Mouse (Mus musculus): ENCODE measurements around the gene Pigg. TPM values are rescaled to one million over a fixed set of nuclear protein-coding genes. Genes with fewer than 3 reads are reported as not detected.
A peak's percentile ranks its signal among the peaks of the same experiment; 100 is the strongest.
"Not testable (repeated sequence)": the region's sequence is repeated elsewhere in the genome, so short reads cannot be mapped to it uniquely, and the experiment has no call there.

Gene Pigg
- 1.8 TPM for polyA plus RNA-seq (2012; fragmentation: generic; extraction: Trizol)
- long read RNA-seq, experiment 1, full-length matches to known transcripts: 1 of 3 reads
- long read RNA-seq, experiment 1, partial matches to known transcripts: 2 of 3 reads
- long read RNA-seq, experiment 1, other reads (novel, unspliced or antisense): 0 of 3 reads
- long read RNA-seq, experiment 2, full-length matches to known transcripts: 20 of 44 reads
- long read RNA-seq, experiment 2, partial matches to known transcripts: 11 of 44 reads
- long read RNA-seq, experiment 2, other reads (novel, unspliced or antisense): 13 of 44 reads

DNA sequence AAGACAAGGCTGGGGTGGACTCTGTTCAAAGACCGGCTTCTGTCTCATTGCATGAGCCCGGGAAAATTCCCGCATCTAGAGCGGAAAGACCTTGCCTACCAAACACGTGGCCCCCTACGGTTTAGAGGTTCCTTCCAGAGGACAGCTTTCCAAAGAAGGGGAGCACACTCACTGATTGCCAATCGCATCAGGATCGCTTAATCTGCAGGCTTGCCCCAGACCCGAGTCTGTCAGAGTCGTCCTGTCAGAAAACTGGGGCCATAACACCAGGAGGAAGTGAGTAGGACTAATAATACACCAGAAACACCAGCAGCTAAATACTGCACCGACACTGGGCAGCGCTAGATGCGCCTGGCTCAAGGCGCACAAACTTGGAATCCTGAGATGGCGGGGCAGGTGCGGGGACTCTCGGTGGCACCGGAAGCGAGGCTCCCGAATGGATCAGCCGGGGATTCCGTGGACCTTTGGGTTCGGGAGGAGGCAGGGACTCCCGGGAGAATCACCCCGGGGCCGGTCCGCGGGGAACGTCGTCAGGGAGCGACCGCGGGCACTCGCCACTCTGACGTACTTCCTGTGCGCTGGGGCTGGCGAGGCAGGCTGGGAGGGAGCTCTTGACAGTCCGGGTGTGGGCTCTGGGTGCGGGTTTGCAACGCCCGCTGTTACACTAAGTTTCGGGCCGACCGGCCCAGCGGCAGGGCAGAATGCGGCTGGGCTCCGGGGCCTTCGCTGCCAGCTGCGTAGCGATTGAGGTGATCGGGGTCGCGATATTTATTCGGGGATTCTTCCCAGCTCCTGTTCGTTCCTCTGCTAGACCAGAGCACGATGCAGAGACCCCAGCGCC lies at the start of gene Pigg:
Gene Pigg, plus strand, starts transcription at position 386 of the 841 bp plus-strand sequence.
- H3K79me3 ChIP-seq (ENCODE audit: low read depth): no peaks in the 10 kb centered on the region
- no peak for TF ChIP-seq CEBPB (IDR thresholded peaks at IDR 0.05; ENCODE audit: low read depth)
- peak; percentile 83 for TF ChIP-seq MAX (IDR thresholded peaks at IDR 0.05)

GRCm38 (mm10) chr5:108262722-108263121 lies 49.7 kb upstream of the Pigg start:
- Histone ChIP-seq H3K79me2 (ENCODE audit: control insufficient read depth, insufficient read depth) (no peaks in the 10 kb centered on the region), H3K79me3 (ENCODE audit: low read depth) (no peaks in the 10 kb centered on the region), H3ac (ENCODE audit: control insufficient read depth, insufficient read length, low read depth) (no peak overlapping the region), H3K27me3 (ENCODE audit: control insufficient read depth, insufficient read depth, insufficient read length) (no peaks in the 10 kb centered on the region), H3K4me3 (ENCODE audit: insufficient read depth, poor library complexity, severe bottlenecking) (no peak overlapping the region), H3K36me3 (ENCODE audit: control insufficient read depth, insufficient read depth) (no peaks in the 10 kb centered on the region)
- no peak for TF ChIP-seq MAX (IDR thresholded peaks at IDR 0.05)
- TF ChIP-seq FOSL1 (IDR thresholded peaks at IDR 0.05; ENCODE audit: insufficient read depth, low read length, poor library complexity, severe bottlenecking): no peak
- no peak for TF ChIP-seq CEBPB (IDR thresholded peaks at IDR 0.05; ENCODE audit: low read depth)
- no peak for TF ChIP-seq MYOG (IDR thresholded peaks at IDR 0.05; ENCODE audit: control insufficient read depth, extremely low read depth, insufficient read length)
- no peak for TF ChIP-seq MYOD1 (IDR thresholded peaks at IDR 0.05; ENCODE audit: control insufficient read depth, insufficient read length, low read depth)
- TF ChIP-seq USF1 (IDR thresholded peaks at IDR 0.05; ENCODE audit: low read depth): no peak
- TF ChIP-seq CTCF (IDR thresholded peaks at IDR 0.05; ENCODE audit: control insufficient read depth, insufficient read depth, insufficient read length): no peak

More for the DNA sequence above, at the start of gene Pigg:
- peak within 1 kb of the TSS; percentile 85 for H3ac ChIP-seq (ENCODE audit: control insufficient read depth, insufficient read length, low read depth)
- peak within 1 kb of the TSS; percentile 75 for H3K4me3 ChIP-seq (ENCODE audit: insufficient read depth, poor library complexity, severe bottlenecking)
- H3K36me3 ChIP-seq (ENCODE audit: control insufficient read depth, insufficient read depth): no peaks in the 10 kb centered on the region
- H3K79me2 ChIP-seq (ENCODE audit: control insufficient read depth, insufficient read depth): peaks cover 8% of the 10 kb centered on the region
- no peaks in the 10 kb centered on the region for H3K27me3 ChIP-seq (ENCODE audit: control insufficient read depth, insufficient read depth, insufficient read length)

GRCm38 (mm10) chr5:108263785-108264184 lies 48.6 kb upstream of the Pigg start:
- not testable (repeated sequence) for H3K79me3 ChIP-seq (ENCODE audit: low read depth); H3K36me3 ChIP-seq (ENCODE audit: control insufficient read depth, insufficient read depth); H3K27me3 ChIP-seq (ENCODE audit: control insufficient read depth, insufficient read depth, insufficient read length); H3K4me3 ChIP-seq (ENCODE audit: insufficient read depth, poor library complexity, severe bottlenecking); H3K79me2 ChIP-seq (ENCODE audit: control insufficient read depth, insufficient read depth); H3ac ChIP-seq (ENCODE audit: control insufficient read depth, insufficient read length, low read depth)

DNA sequence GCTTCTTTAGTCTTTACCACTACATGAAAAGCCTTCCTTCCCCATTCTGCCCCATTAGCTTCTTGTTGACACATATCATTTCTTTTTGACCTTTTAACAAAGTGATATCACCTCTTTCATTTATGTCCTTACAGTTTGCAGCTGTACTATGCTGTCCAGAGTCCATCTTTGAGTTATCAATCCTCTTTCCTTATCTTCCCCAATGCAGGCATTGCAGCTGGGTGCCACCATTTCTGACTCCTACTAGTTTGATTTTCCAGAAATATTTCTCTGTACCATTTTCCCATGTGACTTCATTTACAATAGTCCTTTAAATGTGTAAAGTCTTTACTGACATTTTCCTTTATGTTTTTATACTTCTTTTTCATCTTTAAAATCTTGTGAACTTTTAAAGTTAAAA lies 45.4 kb upstream of the Pigg start:
- peaks cover 33% of the 10 kb centered on the region for H3K79me2 ChIP-seq (ENCODE audit: control insufficient read depth, insufficient read depth)
- TF ChIP-seq CTCF (IDR thresholded peaks at IDR 0.05; ENCODE audit: control insufficient read depth, insufficient read depth, insufficient read length) (no peak), MYOG (IDR thresholded peaks at IDR 0.05; ENCODE audit: control insufficient read depth, extremely low read depth, insufficient read length) (no peak), CEBPB (IDR thresholded peaks at IDR 0.05; ENCODE audit: low read depth) (no peak), USF1 (IDR thresholded peaks at IDR 0.05; ENCODE audit: low read depth) (no peak), MYOD1 (IDR thresholded peaks at IDR 0.05; ENCODE audit: control insufficient read depth, insufficient read length, low read depth) (no peak), MAX (IDR thresholded peaks at IDR 0.05) (no peak), FOSL1 (IDR thresholded peaks at IDR 0.05; ENCODE audit: insufficient read depth, low read length, poor library complexity, severe bottlenecking) (no peak)
- H3ac ChIP-seq (ENCODE audit: control insufficient read depth, insufficient read length, low read depth): no peak overlapping the region

DNA sequence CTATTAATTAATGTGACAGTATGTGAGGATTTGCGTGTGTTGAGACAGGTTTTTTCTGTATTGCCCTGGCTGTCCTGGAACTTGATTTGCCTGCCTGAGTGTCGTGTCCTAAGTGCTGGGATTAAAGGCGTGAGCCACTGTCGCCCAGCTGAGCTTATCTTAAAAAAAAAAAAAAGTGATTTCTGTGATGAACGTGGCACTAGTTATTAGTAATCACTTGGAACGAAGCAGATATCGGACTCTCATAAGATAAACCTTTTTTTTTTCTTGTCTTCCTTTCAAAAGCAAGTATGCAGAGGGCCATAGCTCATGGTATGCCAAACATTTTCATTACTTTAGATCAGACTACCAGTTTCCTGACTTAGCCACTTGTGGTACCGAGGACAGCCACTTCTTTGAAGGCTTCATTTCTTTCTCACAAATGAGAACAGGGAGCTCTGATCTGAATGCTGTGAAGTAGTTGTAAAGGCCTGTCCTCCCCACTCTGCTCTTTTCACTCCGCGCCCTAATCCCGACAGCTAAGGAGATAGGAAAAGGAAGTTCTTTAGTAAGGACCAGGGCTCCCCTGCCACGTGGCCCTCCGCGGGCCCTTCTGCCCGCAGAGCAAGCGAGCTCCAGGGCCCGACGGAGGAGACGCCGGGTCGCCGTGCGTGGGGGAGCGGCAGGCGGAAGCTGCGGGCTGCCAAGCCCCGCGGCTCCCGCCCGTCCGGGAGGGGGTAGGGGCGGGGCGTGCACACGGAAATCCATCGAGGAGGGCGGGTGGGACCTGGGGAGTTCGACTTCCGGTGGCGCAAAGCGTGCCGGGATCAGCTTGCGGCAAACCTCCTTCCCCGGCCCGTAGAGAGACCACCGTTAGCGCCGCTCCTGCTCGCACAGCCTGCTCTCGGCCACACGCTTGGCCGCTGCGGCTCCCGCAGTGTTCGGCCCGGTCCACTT lies 44.0 kb upstream of the Pigg start, which contains the start of gene Dr1:
Gene Dr1, plus strand, starts transcription at position 771 of the 936 bp plus-strand sequence.
- peaks cover 17% of the 10 kb centered on the region for H3K36me3 ChIP-seq (ENCODE audit: control insufficient read depth, insufficient read depth)

More for the DNA sequence above, 45.4 kb upstream of the Pigg start:
- H3K4me3 ChIP-seq (ENCODE audit: insufficient read depth, poor library complexity, severe bottlenecking): no peak overlapping the region
- peaks cover 28% of the 10 kb centered on the region for H3K79me3 ChIP-seq (ENCODE audit: low read depth)
- H3K36me3 ChIP-seq (ENCODE audit: control insufficient read depth, insufficient read depth): peaks cover 4% of the 10 kb centered on the region
- no peaks in the 10 kb centered on the region for H3K27me3 ChIP-seq (ENCODE audit: control insufficient read depth, insufficient read depth, insufficient read length)

More for the DNA sequence above, 44.0 kb upstream of the Pigg start, which contains the start of gene Dr1:
- H3K79me3 ChIP-seq (ENCODE audit: low read depth): peaks cover 40% of the 10 kb centered on the region
- no peak for TF ChIP-seq CEBPB (IDR thresholded peaks at IDR 0.05; ENCODE audit: low read depth)
- peak; percentile 86 for TF ChIP-seq MAX (IDR thresholded peaks at IDR 0.05)
- H3K4me3 ChIP-seq (ENCODE audit: insufficient read depth, poor library complexity, severe bottlenecking): peak within 1 kb of the TSS; percentile 87
- H3K27me3 ChIP-seq (ENCODE audit: control insufficient read depth, insufficient read depth, insufficient read length): no peaks in the 10 kb centered on the region
- H3ac ChIP-seq (ENCODE audit: control insufficient read depth, insufficient read length, low read depth): peak within 1 kb of the TSS; percentile 67
- H3K79me2 ChIP-seq (ENCODE audit: control insufficient read depth, insufficient read depth): peaks cover 47% of the 10 kb centered on the region

Data from C2C12 (cell line).